Mouse (Mus musculus): Measurements from ENCODE around the gene Rbmy. TPM values are rescaled to one million over a fixed set of nuclear protein-coding genes. Genes with fewer than 3 reads are reported as not detected.
"Not testable (repeated sequence)": the region's sequence is repeated elsewhere in the genome, so short reads cannot be mapped to it uniquely, and the experiment has no call there.

The Rbmy gene
- polyA plus RNA-seq (2017; shearing (Covaris generic)) = not detected

DNA sequence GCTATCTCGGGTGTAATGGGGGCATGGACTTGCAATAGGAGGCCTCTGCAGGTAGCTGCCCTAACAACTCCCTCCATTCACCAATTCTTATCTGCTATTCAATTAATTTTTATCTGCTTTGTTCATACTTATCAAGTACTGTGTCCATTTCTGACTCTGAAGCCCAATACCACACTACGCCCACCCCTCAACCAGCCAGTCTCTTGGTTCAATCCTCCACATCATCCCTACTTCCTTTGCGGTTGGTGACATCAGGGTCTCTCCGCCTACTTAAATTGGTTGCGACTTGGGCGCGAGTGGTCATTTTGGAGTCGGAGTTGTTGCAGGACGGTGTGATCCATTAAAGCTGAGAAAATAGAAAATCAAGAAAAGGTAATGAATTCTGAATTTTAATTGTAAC is at the start of gene Rbmy, which contains the start of gene Gm10256:
Gene Rbmy, plus strand, starts transcription at position 301 of the 400 bp plus-strand sequence.
Gene Gm10256, plus strand, starts transcription at position 320 of the 400 bp plus-strand sequence.
- not testable (repeated sequence) for ATAC-seq

DNA sequence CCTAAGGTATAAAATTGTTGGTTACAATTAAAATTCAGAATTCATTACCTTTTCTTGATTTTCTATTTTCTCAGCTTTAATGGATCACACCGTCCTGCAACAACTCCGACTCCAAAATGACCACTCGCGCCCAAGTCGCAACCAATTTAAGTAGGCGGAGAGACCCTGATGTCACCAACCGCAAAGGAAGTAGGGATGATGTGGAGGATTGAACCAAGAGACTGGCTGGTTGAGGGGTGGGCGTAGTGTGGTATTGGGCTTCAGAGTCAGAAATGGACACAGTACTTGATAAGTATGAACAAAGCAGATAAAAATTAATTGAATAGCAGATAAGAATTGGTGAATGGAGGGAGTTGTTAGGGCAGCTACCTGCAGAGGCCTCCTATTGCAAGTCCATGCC is 34.4 kb upstream of the Rbmy start, which contains the start of gene Gm4064:
Gene Gm4064, minus strand, starts transcription at position 101 of the 400 bp plus-strand sequence.
- ATAC-seq = not testable (repeated sequence)

Other genes starting within 250 kb of the Rbmy start
- not detected for gene H2al2c, start 231.6 kb upstream of the Rbmy start, polyA plus RNA-seq (2017; shearing (Covaris generic))
- gene Sry, start 167.0 kb upstream of the Rbmy start, polyA plus RNA-seq (2017; shearing (Covaris generic)) = not detected
- not detected for gene H2al2b, start 110.0 kb upstream of the Rbmy start, polyA plus RNA-seq (2017; shearing (Covaris generic))
- gene Gm4064, start 34.5 kb upstream of the Rbmy start, polyA plus RNA-seq (2017; shearing (Covaris generic)) = not detected
- gene Gm10256, start within 50 bp of the Rbmy start, polyA plus RNA-seq (2017; shearing (Covaris generic)) = not detected
- not detected for gene Gm10352, start 70.3 kb downstream of the Rbmy start, polyA plus RNA-seq (2017; shearing (Covaris generic))
- not detected for gene Gm29289, start 101.9 kb downstream of the Rbmy start, polyA plus RNA-seq (2017; shearing (Covaris generic))

Measured in inflammation-experienced regulatory T-cells, adult 6 months (primary cell).